ENCODE assay signal across 12 mouse cellular contexts in genomic region chr9:91384136-91384500, GRCm38 (mm10). TPM values are rescaled to one million over a fixed set of nuclear protein-coding genes. Genes with fewer than 3 reads are reported as not detected.
DNase-seq lines count a peak whose midpoint lies in the region; ATAC-seq and TF ChIP-seq lines count a peak whose summit lies in the region.
"Had no signal": no experiment of that assay in that cellular context is flagged by ENCODE, and none has a peak within 500 bp of the region (broad histone marks: within the 10 kb centered on the region; RNA-seq: fewer than 3 reads in every experiment).

No protein-coding gene starts in this region.

- no peak for TF ChIP-seq POLR2A in brain, embryonic 14.5 days (IDR thresholded peaks at IDR 0.05; ENCODE audit: borderline replicate concordance, extremely low read depth, insufficient read depth, insufficient read length, poor library complexity, severe bottlenecking)

- in situ Hi-C loops in ES-E14 (cut with MboI; ENCODE audit: low sequenced_read_pairs in 2 of 2, unreplicated experiment in 2 of 2): loop anchor here (25.0 kb wide), 1 partner anchor 1647 kb away; the partner anchor contains the start of gene Ankrd34c (in 2 of the 2)

- H3K4me2 ChIP-seq in forebrain, embryonic 12.5 days: peak overlapping the region; percentile 81

- peak overlapping the region; percentile 35 to 48; a peak in 2 of 4 replicates for H3K4me3 ChIP-seq in ES-E14 (ENCODE audit: insufficient read depth in 1 of 2, low read depth in 1 of 2, low read length in 2 of 2, poor library complexity in 1 of 2, severe bottlenecking in 1 of 2)
- H3K4me3 ChIP-seq in forebrain, embryonic 12.5 days (replicated peaks): peak overlapping the region; percentile 57
- H3K4me3 ChIP-seq: erythroblast, embryonic 14.5 days had no signal

- H3K9ac ChIP-seq in ES-E14 (ENCODE audit: insufficient read depth, low read depth, low read length, poor library complexity, severe bottlenecking): no peak overlapping the region
- peak overlapping the region; percentile 89 for H3K9ac ChIP-seq in forebrain, embryonic 12.5 days

- WGBS in forebrain, embryonic 12.5 days: 1% methylated on average over 30 of the region's 30 CpGs

- no peaks in the 10 kb centered on the region for H3K36me3 ChIP-seq in ES-E14 (ENCODE audit: control insufficient read depth, insufficient read depth, low read length, poor library complexity, severe bottlenecking)
- H3K36me3 ChIP-seq in forebrain, embryonic 12.5 days (replicated peaks): no peaks in the 10 kb centered on the region

- DNase-seq in ES-E14 (ENCODE audit: low read depth, low spot score): no peak
- peak; percentile 81 for DNase-seq in brain, embryonic 14.5 days (ENCODE audit: low read depth)
- no peak for DNase-seq in spleen, postnatal 10 days (ENCODE audit: low spot score in 2 of 2)
- DNase-seq in ovary, postnatal 36 days (ENCODE audit: low spot score): no peak
- no peak for DNase-seq in frontal cortex, postnatal 25 days (ENCODE audit: low spot score in 2 of 2)
- DNase-seq: thymus, postnatal 14 days had no signal

- peaks cover 80% of the 10 kb centered on the region for H3K27me3 ChIP-seq in forebrain, embryonic 12.5 days

- no peaks in the 10 kb centered on the region for H3K4me1 ChIP-seq in ES-E14 (ENCODE audit: control insufficient read depth in 2 of 2, insufficient read depth in 2 of 2, low read length in 2 of 2, poor library complexity in 1 of 2)
- peaks cover 55% of the 10 kb centered on the region for H3K4me1 ChIP-seq in forebrain, embryonic 12.5 days

- ATAC-seq in forebrain, embryonic 12.5 days (ENCODE audit: low FRiP score): peak; percentile 66
- ATAC-seq in megakaryocyte progenitor cell, adult 5-6 weeks (replicated peaks; ENCODE audit: poor library complexity): peak; percentile 35
- ATAC-seq in CD4-positive, CD25-positive, alpha-beta regulatory T cell, adult 4 months: no peak
- ATAC-seq: intestine, embryonic 16.5 days had no signal

- H3K9me3 ChIP-seq in ES-E14 (ENCODE audit: control insufficient read depth, insufficient read depth, low read depth, low read length): no peaks in the 10 kb centered on the region
- H3K9me3 ChIP-seq in forebrain, embryonic 12.5 days: no peaks in the 10 kb centered on the region

- no peak overlapping the region for H3K27ac ChIP-seq in ES-E14 (ENCODE audit: insufficient read depth, low read depth, low read length, poor library complexity, severe bottlenecking)
- H3K27ac ChIP-seq in forebrain, embryonic 12.5 days: peak overlapping the region; percentile 94

- no peak for TF ChIP-seq CTCF in brain, embryonic 14.5 days (IDR thresholded peaks at IDR 0.05; ENCODE audit: borderline replicate concordance, extremely low read depth, insufficient read depth, insufficient read length)

TF ChIP-seq in ES-E14, 5 proteins besides CTCF, POLR2A, EP300 and RAD21:
- TF ChIP-seq ZC3H11A (IDR thresholded peaks at IDR 0.05; ENCODE audit: borderline replicate concordance, low read depth, low read length) (no peak), ZNF384 (IDR thresholded peaks at IDR 0.05; ENCODE audit: low read depth, low read length) (no peak), HCFC1 (IDR thresholded peaks at IDR 0.05; ENCODE audit: borderline replicate concordance, insufficient read depth, low read length) (no peak), MAFK (IDR thresholded peaks at IDR 0.05; ENCODE audit: insufficient read depth, low read depth, low read length) (no peak), CHD2 (IDR thresholded peaks at IDR 0.05; ENCODE audit: low read depth, low read length) (no peak)

RNA-seq across cellular contexts. Expression of gene Zic1, which starts 18.5 kb away (rescaled TPM):
- 0.32 and 0.36 TPM in 2 replicates for total RNA-seq in ES-E14 (2012; rRNA removed)
- 576 and 642 TPM in 2 replicates for polyA plus RNA-seq in brain, embryonic 14.5 days (2012; rRNA removed)
- 13.9 and 14.4 TPM in 2 replicates for polyA plus RNA-seq in forebrain, embryonic 12.5 days (2016; fragmentation: Nextera tagmentation; extraction: Ambion mirVana)
- total RNA-seq in megakaryocyte progenitor cell, adult 5-6 weeks (2015): not detected in 2 replicates
- not detected in 2 replicates for total RNA-seq in megakaryocyte progenitor cell, adult 5-6 weeks (2017)
- not detected for polyA plus RNA-seq in CD4-positive, CD25-positive, alpha-beta regulatory T cell, adult 4 months (2017; shearing (Covaris generic))
- polyA plus RNA-seq: erythroblast, embryonic 14.5 days; intestine, embryonic 16.5 days had no signal

RNA-seq across cellular contexts. Expression of gene Zic4, which starts 21.9 kb away (rescaled TPM):
- total RNA-seq in ES-E14 (2012; rRNA removed): not detected in 2 replicates
- polyA plus RNA-seq in brain, embryonic 14.5 days (2012; rRNA removed): 89.6 and 91.1 TPM in 2 replicates
- polyA plus RNA-seq in forebrain, embryonic 12.5 days (2016; fragmentation: Nextera tagmentation; extraction: Ambion mirVana): 56.4 and 60.5 TPM in 2 replicates
- not detected in 2 replicates for total RNA-seq in megakaryocyte progenitor cell, adult 5-6 weeks (2015)
- not detected in 2 replicates for total RNA-seq in megakaryocyte progenitor cell, adult 5-6 weeks (2017)
- polyA plus RNA-seq in CD4-positive, CD25-positive, alpha-beta regulatory T cell, adult 4 months (2017; shearing (Covaris generic)): under 1 TPM in 1 of 2 experiments, not detected in 1; 0.24 TPM
- polyA plus RNA-seq: intestine, embryonic 16.5 days; liver, embryonic 16.5 days had no signal

Comparison
In these comparisons a context has a peak if more than half of its experiments do, and no peak if none do; other contexts are left out.
1. RNA of gene Zic1, which starts 18.5 kb away (polyA plus RNA-seq): 576 to 642 TPM in brain, embryonic 14.5 days; 13.9 to 14.4 TPM in forebrain, embryonic 12.5 days and not detected in CD4-positive, CD25-positive, alpha-beta regulatory T cell, adult 4 months; every median in the first group is over 10 times any median in the second.
2. RNA of gene Zic4, which starts 21.9 kb away (polyA plus RNA-seq): 89.6 to 91.1 TPM in brain, embryonic 14.5 days and 56.4 to 60.5 TPM in forebrain, embryonic 12.5 days; 0.24 TPM in CD4-positive, CD25-positive, alpha-beta regulatory T cell, adult 4 months; every median in the first group is over 10 times any median in the second.